Mouse (Mus musculus): Measurements from ENCODE around the gene Nxf1. TPM values are rescaled to one million over a fixed set of nuclear protein-coding genes. Genes with fewer than 3 reads are reported as not detected.

The Nxf1 gene
- polyA plus RNA-seq, 1 experiment from 2014 or later: 146 TPM

GRCm38 (mm10) chr19:8774086-8774835, 17.4 kb downstream of the Nxf1 start, which contains the start of gene Tmem179b:
Tmem179b (minus strand) TSS chr19:8774467.
- Histone ChIP-seq H3K9me3 (replicated peaks; ENCODE audit: control insufficient read depth, low read length, poor library complexity, severe bottlenecking) (no peaks in the 10 kb centered on the region), H3K9ac (ENCODE audit: low read depth, low read length) (peak within 1 kb of the TSS; percentile 80), H3K4me2 (ENCODE audit: low read length) (peak within 1 kb of the TSS; percentile 82), H3K4me1 (ENCODE audit: control insufficient read depth, insufficient read depth, low read length) (peaks cover 29% of the 10 kb centered on the region), H3K36me3 (ENCODE audit: control insufficient read depth, insufficient read depth, low read length) (peaks cover 9% of the 10 kb centered on the region), H3K27me3 (ENCODE audit: control insufficient read depth, insufficient read depth, low read depth, low read length) (no peaks in the 10 kb centered on the region), H3K27ac (ENCODE audit: low read length) (peak within 1 kb of the TSS; percentile 99), H3K4me3 (ENCODE audit: low read depth, low read length) (peak within 1 kb of the TSS; percentile 67)
- WGBS: under 1% methylated on average over 67 of the region's 68 CpGs
- peak; percentile 95 for ATAC-seq

GRCm38 (mm10) chr19:8774951-8775421, 18.1 kb downstream of the Nxf1 start:
- WGBS: 7% methylated on average over 20 of the region's 20 CpGs

GRCm38 (mm10) chr19:8786008-8786781, 29.3 kb downstream of the Nxf1 start, which contains the start of gene Taf6l:
Taf6l (minus strand) TSS chr19:8786417.
- H3K4me1 ChIP-seq (ENCODE audit: control insufficient read depth, insufficient read depth, low read length): peaks cover 16% of the 10 kb centered on the region
- H3K4me3 ChIP-seq (ENCODE audit: low read depth, low read length): peak within 1 kb of the TSS; percentile 66
- H3K4me2 ChIP-seq (ENCODE audit: low read length): peak within 1 kb of the TSS; percentile 64
- H3K9ac ChIP-seq (ENCODE audit: low read depth, low read length): peak within 1 kb of the TSS; percentile 75
- WGBS: 1% methylated on average over 31 of the region's 32 CpGs
- peaks cover 13% of the 10 kb centered on the region; the same call in 1 of the 2 replicates for H3K36me3 ChIP-seq (ENCODE audit: control insufficient read depth, insufficient read depth, low read length)
- H3K27ac ChIP-seq (ENCODE audit: low read length): peak within 1 kb of the TSS; percentile 80
- peak; percentile 99 for ATAC-seq
- H3K9me3 ChIP-seq (replicated peaks; ENCODE audit: control insufficient read depth, low read length, poor library complexity, severe bottlenecking): no peaks in the 10 kb centered on the region
- no peaks in the 10 kb centered on the region for H3K27me3 ChIP-seq (ENCODE audit: control insufficient read depth, insufficient read depth, low read depth, low read length)

More at GRCm38 (mm10) chr19:8774951-8775421, 18.1 kb downstream of the Nxf1 start:
- peak overlapping the region; percentile 80 for H3K9ac ChIP-seq (ENCODE audit: low read depth, low read length)
- H3K9me3 ChIP-seq (replicated peaks; ENCODE audit: control insufficient read depth, low read length, poor library complexity, severe bottlenecking): no peaks in the 10 kb centered on the region
- no peaks in the 10 kb centered on the region for H3K27me3 ChIP-seq (ENCODE audit: control insufficient read depth, insufficient read depth, low read depth, low read length)
- H3K27ac ChIP-seq (ENCODE audit: low read length): peak overlapping the region; percentile 99
- H3K4me2 ChIP-seq (ENCODE audit: low read length): peak overlapping the region; percentile 82
- no peak for ATAC-seq
- peaks cover 29% of the 10 kb centered on the region for H3K4me1 ChIP-seq (ENCODE audit: control insufficient read depth, insufficient read depth, low read length)
- H3K36me3 ChIP-seq (ENCODE audit: control insufficient read depth, insufficient read depth, low read length): peaks cover 5% of the 10 kb centered on the region
- peak overlapping the region; percentile 67 for H3K4me3 ChIP-seq (ENCODE audit: low read depth, low read length)

- peaks cover 10% of the 10 kb centered on the region for H3K36me3 ChIP-seq (ENCODE audit: control insufficient read depth, insufficient read depth, low read length)
- H3K27me3 ChIP-seq (ENCODE audit: control insufficient read depth, insufficient read depth, low read depth, low read length): no peaks in the 10 kb centered on the region
- H3K4me3 ChIP-seq (ENCODE audit: low read depth, low read length): no peak overlapping the region
- H3K4me1 ChIP-seq (ENCODE audit: control insufficient read depth, insufficient read depth, low read length): peaks cover 16% of the 10 kb centered on the region
- WGBS: 12% methylated on average over 3 of the region's 3 CpGs
- H3K27ac ChIP-seq (ENCODE audit: low read length): peak overlapping the region; percentile 39
- H3K9me3 ChIP-seq (replicated peaks; ENCODE audit: control insufficient read depth, low read length, poor library complexity, severe bottlenecking): no peaks in the 10 kb centered on the region
- H3K4me2 ChIP-seq (ENCODE audit: low read length): no peak overlapping the region
- no peak for ATAC-seq
- 0 out of 2 replicates have a peak overlapping the region, but pooled peaks have one; percentile 10 for H3K9ac ChIP-seq (ENCODE audit: low read depth, low read length)
These were observed 31.6 kb downstream of the Nxf1 start for GRCm38 (mm10) chr19:8788521-8788920.

GRCm38 (mm10) chr19:8789171-8789570, 32.3 kb downstream of the Nxf1 start:
- no peak overlapping the region for H3K9ac ChIP-seq (ENCODE audit: low read depth, low read length)
- H3K4me2 ChIP-seq (ENCODE audit: low read length): no peak overlapping the region
- peaks cover 16% of the 10 kb centered on the region for H3K4me1 ChIP-seq (ENCODE audit: control insufficient read depth, insufficient read depth, low read length)
- 24% methylated on average over 1 of the region's 1 CpGs for WGBS
- no peak overlapping the region for H3K4me3 ChIP-seq (ENCODE audit: low read depth, low read length)
- H3K27me3 ChIP-seq (ENCODE audit: control insufficient read depth, insufficient read depth, low read depth, low read length): no peaks in the 10 kb centered on the region
- no peaks in the 10 kb centered on the region for H3K9me3 ChIP-seq (replicated peaks; ENCODE audit: control insufficient read depth, low read length, poor library complexity, severe bottlenecking)
- peaks cover 16% of the 10 kb centered on the region for H3K36me3 ChIP-seq (ENCODE audit: control insufficient read depth, insufficient read depth, low read length)
- no peak for ATAC-seq
- H3K27ac ChIP-seq (ENCODE audit: low read length): peak overlapping the region; percentile 39; the same call in 1 of the 2 replicates

- H3K4me1 ChIP-seq (ENCODE audit: control insufficient read depth, insufficient read depth, low read length): peaks cover 14% of the 10 kb centered on the region
- WGBS: 87% methylated on average over 7 of the region's 7 CpGs
- H3K4me3 ChIP-seq (ENCODE audit: low read depth, low read length): no peak overlapping the region
- no peaks in the 10 kb centered on the region for H3K9me3 ChIP-seq (replicated peaks; ENCODE audit: control insufficient read depth, low read length, poor library complexity, severe bottlenecking)
- H3K4me2 ChIP-seq (ENCODE audit: low read length): no peak overlapping the region
- H3K9ac ChIP-seq (ENCODE audit: low read depth, low read length): no peak overlapping the region
- H3K36me3 ChIP-seq (ENCODE audit: control insufficient read depth, insufficient read depth, low read length): peaks cover 24% of the 10 kb centered on the region
- no peaks in the 10 kb centered on the region for H3K27me3 ChIP-seq (ENCODE audit: control insufficient read depth, insufficient read depth, low read depth, low read length)
- no peak overlapping the region for H3K27ac ChIP-seq (ENCODE audit: low read length)
- ATAC-seq: no peak
These were observed 33.3 kb downstream of the Nxf1 start for GRCm38 (mm10) chr19:8790171-8790570.

GRCm38 (mm10) chr19:8798264-8798946, 41.5 kb downstream of the Nxf1 start, which contains the start of gene Polr2g:
Polr2g (minus strand) TSS chr19:8798577.
- peak within 1 kb of the TSS; percentile 93 for H3K4me2 ChIP-seq (ENCODE audit: low read length)
- ATAC-seq: peak; percentile 75
- no peaks in the 10 kb centered on the region for H3K27me3 ChIP-seq (ENCODE audit: control insufficient read depth, insufficient read depth, low read depth, low read length)
- peaks cover 16% of the 10 kb centered on the region for H3K36me3 ChIP-seq (ENCODE audit: control insufficient read depth, insufficient read depth, low read length)
- WGBS: 2% methylated on average over 25 of the region's 25 CpGs
- H3K4me3 ChIP-seq (ENCODE audit: low read depth, low read length): peak within 1 kb of the TSS; percentile 68
- H3K27ac ChIP-seq (ENCODE audit: low read length): peak within 1 kb of the TSS; percentile 60
- H3K4me1 ChIP-seq (ENCODE audit: control insufficient read depth, insufficient read depth, low read length): peaks cover 25% of the 10 kb centered on the region
- H3K9me3 ChIP-seq (replicated peaks; ENCODE audit: control insufficient read depth, low read length, poor library complexity, severe bottlenecking): no peaks in the 10 kb centered on the region
- H3K9ac ChIP-seq (ENCODE audit: low read depth, low read length): peak within 1 kb of the TSS; percentile 72

- Histone ChIP-seq H3K27ac (ENCODE audit: low read length) (no peak overlapping the region), H3K27me3 (ENCODE audit: control insufficient read depth, insufficient read depth, low read depth, low read length) (no peaks in the 10 kb centered on the region), H3K9me3 (replicated peaks; ENCODE audit: control insufficient read depth, low read length, poor library complexity, severe bottlenecking) (no peaks in the 10 kb centered on the region), H3K4me2 (ENCODE audit: low read length) (peak overlapping the region; percentile 93), H3K9ac (ENCODE audit: low read depth, low read length) (no peak overlapping the region), H3K4me3 (ENCODE audit: low read depth, low read length) (no peak overlapping the region), H3K4me1 (ENCODE audit: control insufficient read depth, insufficient read depth, low read length) (peaks cover 26% of the 10 kb centered on the region), H3K36me3 (ENCODE audit: control insufficient read depth, insufficient read depth, low read length) (peaks cover 11% of the 10 kb centered on the region)
- no peak for ATAC-seq
These were observed 42.1 kb downstream of the Nxf1 start for GRCm38 (mm10) chr19:8798947-8799315.
